ENCODE assay signal across 10 mouse cellular contexts in the genomic region with DNA sequence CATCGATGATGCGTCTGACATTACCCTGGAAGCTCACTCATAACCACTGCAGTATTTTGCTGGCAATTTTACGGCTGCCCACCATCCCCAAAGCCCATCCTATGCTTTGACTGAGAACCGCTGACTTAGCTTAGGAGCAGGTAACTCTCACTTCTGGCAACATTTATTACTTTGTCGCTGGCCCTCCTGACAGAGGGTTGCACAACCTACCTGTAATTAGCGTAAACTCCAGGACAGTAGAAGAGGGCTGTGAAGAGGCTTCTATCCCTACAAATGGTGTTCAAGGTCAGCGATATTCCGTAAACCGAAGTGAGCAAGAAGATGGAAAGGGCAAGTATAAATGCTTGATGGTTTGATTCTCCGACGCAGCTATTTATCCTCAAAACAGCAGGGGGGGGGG.
"Had no signal": no experiment of that assay in that cellular context is flagged by ENCODE, and none has a peak within 500 bp of the region (broad histone marks: within the 10 kb centered on the region; RNA-seq: fewer than 3 reads in every experiment).

No protein-coding gene starts in this region.

- H3K27ac ChIP-seq: neural tube, embryonic 13.5 days; neural tube, embryonic 15.5 days; stomach, embryonic 15.5 days; stomach, postnatal 0 days had no signal

- H3K9ac ChIP-seq: neural tube, embryonic 13.5 days; neural tube, embryonic 15.5 days; stomach, embryonic 15.5 days had no signal

- DNase-seq: retina, postnatal 1 day; right cerebral cortex, adult 18-20 months; right cerebral cortex, postnatal 14 days; right cerebral cortex, postnatal 25 days; right cerebral cortex, postnatal 4 days; spleen, adult 18-20 months had no signal

- H3K4me2 ChIP-seq: neural tube, embryonic 13.5 days; neural tube, embryonic 15.5 days; stomach, embryonic 15.5 days had no signal

- H3K36me3 ChIP-seq: stomach, embryonic 15.5 days had no signal

- H3K9me3 ChIP-seq: neural tube, embryonic 13.5 days; neural tube, embryonic 15.5 days; stomach, embryonic 15.5 days had no signal

- H3K27me3 ChIP-seq: neural tube, embryonic 13.5 days; neural tube, embryonic 15.5 days; stomach, embryonic 15.5 days had no signal

- H3K4me3 ChIP-seq: neural tube, embryonic 13.5 days; neural tube, embryonic 15.5 days; stomach, embryonic 15.5 days had no signal

- H3K4me1 ChIP-seq: stomach, embryonic 15.5 days had no signal
